Mouse (Mus musculus) C2C12 (cell line): Measurements from ENCODE around the gene Shmt2.

Experiments
- CEBPB ChIP-seq: IDR thresholded peaks from one replicate; pipeline ENCODE4 v1.6.1; 2011; ENCODE audit warnings: low read depth, mild to moderate bottlenecking, control low read depth, moderate library complexity
- CTCF ChIP-seq: IDR thresholded peaks from one replicate; pipeline ENCODE4 v1.5.1; 2011; ENCODE audit not compliant: control insufficient read depth, insufficient read depth, insufficient read length
- FOSL1 ChIP-seq: IDR thresholded peaks from one replicate; pipeline ENCODE4 v1.8.0; 2011; ENCODE audit warnings: mild to moderate bottlenecking, low read length; ENCODE audit not compliant: poor library complexity, insufficient read depth, severe bottlenecking
- MAX ChIP-seq: IDR thresholded peaks from one replicate; pipeline ENCODE4 v1.6.1; 2011; ENCODE audit warnings: mild to moderate bottlenecking, control low read depth
- MYOD1 ChIP-seq: IDR thresholded peaks from one replicate; pipeline ENCODE4 v1.6.1; 2011; ENCODE audit warnings: low read depth; ENCODE audit not compliant: control insufficient read depth, insufficient read length
- MYOG ChIP-seq: IDR thresholded peaks from one replicate; pipeline ENCODE4 v1.6.1; 2011; ENCODE audit not compliant: control insufficient read depth, insufficient read length; ENCODE audit errors: extremely low read depth
- USF1 ChIP-seq: IDR thresholded peaks from one replicate; pipeline ENCODE4 v1.6.1; 2011; ENCODE audit warnings: low read depth, mild to moderate bottlenecking, control low read depth, moderate library complexity

DNA sequence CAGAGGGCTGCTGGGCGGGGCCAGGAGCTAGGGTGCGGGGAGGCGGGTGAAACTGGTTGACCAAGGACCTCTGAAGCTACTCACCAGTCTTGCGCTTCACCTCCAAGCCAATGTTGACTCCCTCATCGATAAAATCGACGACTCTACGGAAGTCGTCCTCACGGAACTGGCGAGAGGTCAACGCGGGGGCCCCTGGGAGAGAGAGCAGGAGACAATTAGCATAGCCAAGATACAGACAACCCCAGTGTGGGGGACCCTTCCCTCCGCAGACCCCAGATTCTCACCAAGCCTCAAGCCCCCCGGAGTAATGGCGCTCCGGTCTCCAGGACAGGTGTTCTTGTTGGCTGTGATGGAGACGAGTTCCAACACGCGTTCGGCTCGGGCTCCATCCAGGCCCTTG, 4.3 kb downstream of the Shmt2 start:
- TF ChIP-seq CTCF (no peak), MAX (no peak), FOSL1 (no peak), MYOD1 (no peak), MYOG (no peak), CEBPB (no peak), USF1 (no peak)
